Mouse (Mus musculus) cerebellum, postnatal 10 days (tissue): ENCODE results near the gene Lrguk.

ENCODE experiments used
- DNase-seq, 2 experiments: peaks; one replicate each; pipeline ENCODE4 v3.0.0; 2021; ENCODE audit warnings: mixed read lengths in 2 of 2

Lrguk gene

GRCm38 (mm10) chr6:34028933-34029745 lies at the start of gene Lrguk:
Gene Lrguk (plus strand): TSS chr6:34029448.
- DNase-seq, result peak; percentile 92 to 93

- DNase-seq, result no peak
Measured at GRCm38 (mm10) chr6:33982709-33983108, 46.5 kb upstream of the Lrguk start.

- no peak for DNase-seq
Measured at GRCm38 (mm10) chr6:33987132-33987531, 42.1 kb upstream of the Lrguk start.

- DNase-seq, result peak; percentile 26 to 29
Measured at GRCm38 (mm10) chr6:33992213-33993034, 36.8 kb upstream of the Lrguk start.

GRCm38 (mm10) chr6:33993842-33994241 lies 35.4 kb upstream of the Lrguk start:
- DNase-seq, result no peak

GRCm38 (mm10) chr6:33998590-33998989 lies 30.7 kb upstream of the Lrguk start:
- no peak for DNase-seq

- DNase-seq, result no peak
Measured at GRCm38 (mm10) chr6:33999530-33999929, 29.7 kb upstream of the Lrguk start.

- DNase-seq, result no peak
Measured at GRCm38 (mm10) chr6:34000644-34001043, 28.6 kb upstream of the Lrguk start.

GRCm38 (mm10) chr6:34003033-34003432 lies 26.2 kb upstream of the Lrguk start:
- DNase-seq, result no peak

GRCm38 (mm10) chr6:34013469-34013868 lies 15.8 kb upstream of the Lrguk start:
- DNase-seq, result no peak

- peak in 1 of 2 experiments; percentile 16 for DNase-seq
Measured at GRCm38 (mm10) chr6:34029746-34030027, 439 bp downstream of the Lrguk start.

- no peak for DNase-seq
Measured at GRCm38 (mm10) chr6:34034096-34034495, 4.8 kb downstream of the Lrguk start.

GRCm38 (mm10) chr6:34034577-34035461 lies 5.6 kb downstream of the Lrguk start:
- no peak for DNase-seq

GRCm38 (mm10) chr6:34040624-34041235 lies 11.5 kb downstream of the Lrguk start:
- DNase-seq, result peak; percentile 88 to 91

GRCm38 (mm10) chr6:34041589-34042280 lies 12.5 kb downstream of the Lrguk start:
- peak; percentile 68 to 76 for DNase-seq

- no peak for DNase-seq
Measured at GRCm38 (mm10) chr6:34044228-34044811, 15.1 kb downstream of the Lrguk start.

GRCm38 (mm10) chr6:34044846-34045540 lies 15.7 kb downstream of the Lrguk start:
- peak; percentile 41 to 56 for DNase-seq

- DNase-seq, result peak in 1 of 2 experiments; percentile 12
Measured at GRCm38 (mm10) chr6:34046551-34047186, 17.4 kb downstream of the Lrguk start.

- DNase-seq, result no peak
Measured at GRCm38 (mm10) chr6:34049433-34049832, 20.2 kb downstream of the Lrguk start.

- DNase-seq, result no peak
Measured at GRCm38 (mm10) chr6:34059741-34060140, 30.5 kb downstream of the Lrguk start.
